Mouse (Mus musculus) neural tube, embryonic 14.5 days (tissue): Measurements from ENCODE around the gene Hnf4a. TPM values are rescaled to one million over a fixed set of nuclear protein-coding genes. Genes with fewer than 3 reads are reported as not detected.

Source experiments
- ATAC-seq: fragments of 200-750 bp; cut with Nextera tagmentation; 2 replicates; pipeline ENCODE4 v1.8.0; 2017; ENCODE audit warnings: low read depth, mild to moderate bottlenecking, moderate TSS enrichment, moderate library complexity
- H3K27ac ChIP-seq: fragments of 300-500 bp; sonication (generic); 2 replicates; pipeline ENCODE4 v1.5.1; 2014; ENCODE audit warnings: low read depth, mild to moderate bottlenecking, control low read depth, low read length, moderate library complexity, mixed read lengths
- H3K27me3 ChIP-seq: fragments of 300-500 bp; sonication (generic); 2 replicates; pipeline ENCODE4 v1.6.1; 2014; ENCODE audit warnings: low read length; ENCODE audit not compliant: control insufficient read depth, insufficient read depth
- H3K36me3 ChIP-seq: fragments of 300-500 bp; sonication (generic); 2 replicates; pipeline ENCODE4 v1.6.1; 2014; ENCODE audit warnings: low read length, mixed read lengths; ENCODE audit not compliant: control insufficient read depth, insufficient read depth
- H3K4me1 ChIP-seq: fragments of 300-500 bp; sonication (generic); 2 replicates; pipeline ENCODE4 v1.6.1; 2014; ENCODE audit warnings: low read length; ENCODE audit not compliant: control insufficient read depth, insufficient read depth
- H3K4me2 ChIP-seq: fragments of 300-500 bp; sonication (generic); 2 replicates; pipeline ENCODE4 v1.6.1; 2014; ENCODE audit warnings: mild to moderate bottlenecking, low read depth, low read length, control low read depth
- H3K4me3 ChIP-seq: fragments of 300-500 bp; sonication (generic); 2 replicates; pipeline ENCODE4 v1.5.1; 2014; ENCODE audit warnings: low read depth, low read length, control low read depth, mixed read lengths
- H3K9ac ChIP-seq: fragments of 300-500 bp; sonication (generic); replicated peaks from 2 replicates; pipeline ENCODE4 v1.6.1; 2014; ENCODE audit warnings: low read depth, mild to moderate bottlenecking, control low read depth, low read length, mixed read lengths
- H3K9me3 ChIP-seq: fragments of 300-500 bp; sonication (generic); 2 replicates; pipeline ENCODE4 v1.6.1; 2016; ENCODE audit warnings: low read length; ENCODE audit not compliant: control insufficient read depth
- WGBS: fragments of 180-500 bp; shearing (Covaris S2); extraction: QIAGEN DNeasy Blood & Tissue Kit; methylation state at CpG from one replicate; pipeline ENCODE4 v1.1.7; 2014; 5-methylcytosine and 5-hydroxymethylcytosine counted together
- polyA plus RNA-seq: library from polyadenylated mRNA; unstranded; fragments of >200 nt; fragmentation: Nextera tagmentation; extraction: Ambion mirVana; gene quantifications from 2 replicates; pipeline ENCODE4 v1.2.1, GENCODE M21; 2014

Hnf4a gene
- polyA plus RNA-seq, 1 experiment from 2014 or later = not detected

DNA sequence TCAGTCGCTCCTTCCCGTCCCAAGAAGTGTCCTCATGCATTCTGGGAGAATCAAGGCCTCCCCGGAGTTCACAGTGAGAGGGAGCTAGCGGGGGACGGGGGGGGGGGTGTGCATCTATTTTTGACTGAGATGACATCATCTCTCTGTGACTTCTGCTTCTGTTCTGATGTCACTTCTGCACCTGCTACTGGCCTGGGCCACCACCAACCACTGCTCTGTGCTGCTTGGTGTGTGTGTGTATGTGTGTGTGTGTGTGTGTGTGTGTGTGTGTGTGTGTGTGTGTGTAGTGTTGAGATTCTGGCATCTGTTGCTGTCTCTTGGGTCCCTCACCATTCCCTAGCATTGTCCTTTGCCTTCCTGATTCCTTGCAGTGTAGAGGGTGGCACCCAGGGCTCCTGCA lies 80.9 kb downstream of the Hnf4a start:
- Histone ChIP-seq H3K27me3 (no peaks in the 10 kb centered on the region), H3K9me3 (no peaks in the 10 kb centered on the region), H3K4me1 (no peaks in the 10 kb centered on the region), H3K4me3 (no peak overlapping the region), H3K4me2 (no peak overlapping the region), H3K9ac (no peak overlapping the region), H3K36me3 (no peaks in the 10 kb centered on the region), H3K27ac (no peak overlapping the region)
- 80% methylated on average over 5 of the region's 5 CpGs for WGBS
- no peak for ATAC-seq

DNA sequence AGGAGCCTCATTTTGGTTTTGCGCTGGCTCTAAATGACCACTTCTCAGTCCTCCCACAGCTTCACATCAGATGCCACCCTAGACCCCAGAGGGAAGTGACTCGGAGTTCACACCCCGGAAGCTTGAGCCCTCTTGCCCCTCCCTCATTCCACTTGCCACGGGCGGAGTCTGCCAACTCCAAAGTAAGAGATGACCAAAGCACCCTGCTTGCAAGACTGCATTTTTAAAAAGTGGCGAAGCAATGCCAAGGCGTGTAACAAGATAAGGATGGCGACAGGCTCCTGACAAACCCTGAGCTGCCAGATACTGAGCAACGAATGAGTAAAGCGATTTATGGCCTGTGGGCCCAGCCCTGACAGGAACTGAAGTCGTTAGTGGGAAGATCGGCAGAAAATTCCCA lies 83.6 kb downstream of the Hnf4a start:
- Histone ChIP-seq H3K9me3 (no peaks in the 10 kb centered on the region), H3K27me3 (no peaks in the 10 kb centered on the region), H3K4me2 (no peak overlapping the region), H3K4me3 (no peak overlapping the region), H3K27ac (no peak overlapping the region), H3K9ac (no peak overlapping the region), H3K36me3 (no peaks in the 10 kb centered on the region), H3K4me1 (no peaks in the 10 kb centered on the region)
- 68% methylated on average over 12 of the region's 12 CpGs for WGBS
- ATAC-seq = no peak

DNA sequence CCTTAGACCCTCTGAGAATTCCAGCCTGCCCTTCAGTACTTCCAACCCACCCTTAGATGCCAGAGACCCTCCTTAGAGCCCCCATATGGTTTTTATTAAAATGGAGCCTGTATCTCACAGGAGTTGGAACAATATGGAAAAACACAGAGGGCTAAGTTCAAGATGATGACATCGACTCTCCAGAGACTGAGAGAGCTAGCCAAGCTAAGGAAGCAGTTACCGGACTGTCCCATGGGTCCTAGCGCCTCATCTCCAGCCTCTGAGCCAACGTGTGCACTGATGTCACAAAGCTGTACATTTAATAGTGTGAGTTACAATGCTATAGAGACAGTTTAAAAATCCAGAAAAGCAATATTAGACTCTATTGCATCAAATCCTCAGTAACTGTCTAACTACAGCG lies 84.4 kb downstream of the Hnf4a start:
- H3K9ac ChIP-seq = no peak overlapping the region
- H3K27me3 ChIP-seq = no peaks in the 10 kb centered on the region
- no peak overlapping the region for H3K27ac ChIP-seq
- H3K4me2 ChIP-seq = no peak overlapping the region
- no peak overlapping the region for H3K4me3 ChIP-seq
- 77% methylated on average over 5 of the region's 5 CpGs for WGBS
- H3K9me3 ChIP-seq = no peaks in the 10 kb centered on the region
- no peaks in the 10 kb centered on the region for H3K4me1 ChIP-seq
- H3K36me3 ChIP-seq = no peaks in the 10 kb centered on the region
- no peak for ATAC-seq

DNA sequence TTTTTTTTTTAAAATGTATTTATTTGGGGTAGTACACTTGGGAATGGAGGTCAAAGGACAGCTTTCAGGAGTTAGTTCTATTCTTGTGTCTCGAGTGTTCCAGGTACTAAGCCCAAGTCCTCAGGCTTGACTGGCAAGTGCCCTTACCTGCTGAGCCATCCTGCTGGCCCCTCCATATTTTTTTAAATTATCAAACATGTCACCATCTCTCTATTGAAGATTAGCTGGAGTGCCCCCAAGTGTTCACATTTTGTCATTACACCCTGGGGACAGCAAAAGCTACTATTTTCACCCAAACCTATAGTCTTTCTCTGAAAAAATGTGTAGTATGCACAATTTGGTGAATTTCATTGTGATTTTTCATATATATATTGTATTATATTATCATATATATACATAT lies 85.5 kb downstream of the Hnf4a start:
- Histone ChIP-seq H3K9me3 (no peaks in the 10 kb centered on the region), H3K4me2 (no peak overlapping the region), H3K27me3 (no peaks in the 10 kb centered on the region), H3K9ac (no peak overlapping the region), H3K4me1 (no peaks in the 10 kb centered on the region), H3K4me3 (no peak overlapping the region), H3K27ac (no peak overlapping the region), H3K36me3 (no peaks in the 10 kb centered on the region)
- ATAC-seq = no peak
- WGBS = 79% methylated on average over 1 of the region's 1 CpGs

DNA sequence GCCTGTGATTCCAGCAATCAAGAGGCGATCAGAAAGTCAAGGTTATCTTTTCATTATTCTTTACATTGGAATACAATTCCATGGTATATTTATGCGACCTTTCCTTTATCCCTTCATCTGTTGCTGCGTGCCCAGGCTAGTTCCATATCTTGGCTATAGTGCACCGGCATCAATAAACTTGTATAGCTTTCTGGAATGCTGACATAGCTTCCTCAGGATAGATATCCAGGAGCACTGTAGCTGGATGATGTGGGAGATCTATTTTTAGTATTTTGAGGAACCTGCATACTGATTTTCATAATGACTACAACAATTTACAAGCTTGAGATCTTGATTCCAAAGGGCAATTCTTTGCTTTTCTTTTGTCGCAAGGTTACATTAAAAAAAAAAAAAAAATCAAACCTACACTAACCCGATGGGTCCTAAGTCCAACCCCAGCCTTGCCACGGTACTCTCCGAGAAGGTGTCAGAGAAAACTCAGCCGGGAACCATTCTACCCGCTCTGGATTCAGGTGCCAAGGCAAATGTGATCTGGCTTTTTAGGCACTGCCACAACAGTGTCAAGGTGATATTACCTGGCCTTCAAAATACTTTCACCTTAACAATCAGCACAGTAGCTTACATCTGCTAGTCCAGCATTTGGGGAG lies 87.2 kb downstream of the Hnf4a start:
- Histone ChIP-seq H3K36me3 (no peaks in the 10 kb centered on the region), H3K27me3 (no peaks in the 10 kb centered on the region), H3K9me3 (no peaks in the 10 kb centered on the region), H3K27ac (no peak overlapping the region), H3K4me1 (no peaks in the 10 kb centered on the region), H3K4me3 (no peak overlapping the region), H3K4me2 (no peak overlapping the region), H3K9ac (no peak overlapping the region)
- ATAC-seq = no peak
- WGBS = 91% methylated on average over 10 of the region's 10 CpGs

DNA sequence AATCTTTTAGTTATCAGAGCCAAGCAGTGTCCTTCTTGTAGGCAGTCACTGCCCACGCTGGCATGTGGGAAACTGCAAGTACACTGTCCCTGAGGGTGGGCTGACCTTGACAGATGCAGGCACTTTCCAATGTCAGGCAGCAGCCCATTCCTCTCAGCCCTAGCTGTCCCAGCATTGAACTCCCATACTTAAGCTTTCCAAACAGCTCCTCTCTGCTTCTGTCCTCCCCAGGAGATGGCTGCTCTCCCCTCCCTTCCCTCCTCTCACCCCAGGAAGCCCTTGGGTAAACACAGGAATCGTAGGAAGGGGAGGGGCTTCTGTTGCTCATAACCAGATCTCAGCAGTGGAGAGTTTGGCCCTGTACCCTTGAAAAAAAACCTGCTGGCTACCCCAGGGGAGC lies 88.5 kb downstream of the Hnf4a start:
- Histone ChIP-seq H3K9me3 (no peaks in the 10 kb centered on the region), H3K9ac (no peak overlapping the region), H3K36me3 (no peaks in the 10 kb centered on the region), H3K4me3 (no peak overlapping the region), H3K27me3 (no peaks in the 10 kb centered on the region), H3K4me2 (no peak overlapping the region), H3K27ac (no peak overlapping the region), H3K4me1 (no peaks in the 10 kb centered on the region)
- 13% methylated on average over 2 of the region's 2 CpGs for WGBS
- ATAC-seq = no peak

- no peak overlapping the region for H3K27ac ChIP-seq
- no peak overlapping the region for H3K4me3 ChIP-seq
- no peaks in the 10 kb centered on the region for H3K9me3 ChIP-seq
- H3K4me1 ChIP-seq = no peaks in the 10 kb centered on the region
- no peak overlapping the region for H3K9ac ChIP-seq
- ATAC-seq = no peak
- WGBS = 74% methylated on average over 13 of the region's 13 CpGs
- H3K4me2 ChIP-seq = no peak overlapping the region
- no peaks in the 10 kb centered on the region for H3K36me3 ChIP-seq
- no peaks in the 10 kb centered on the region for H3K27me3 ChIP-seq
Observed at GRCm38 (mm10) chr2:163596057-163596872, 89.7 kb downstream of the Hnf4a start.

DNA sequence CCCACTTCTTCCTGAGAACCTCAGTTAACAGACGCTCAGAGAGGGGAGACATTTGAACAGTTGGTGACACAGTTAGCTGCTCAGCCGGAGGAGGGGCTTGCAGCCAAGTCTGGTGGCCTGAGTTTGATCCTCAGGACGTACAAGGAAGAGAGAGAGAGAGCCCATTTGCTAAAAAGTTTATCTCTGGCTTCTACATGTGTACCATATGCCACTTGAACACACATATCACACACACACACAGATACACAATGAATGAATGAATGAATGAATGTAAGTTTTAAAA lies 90.2 kb downstream of the Hnf4a start:
- Histone ChIP-seq H3K36me3 (no peaks in the 10 kb centered on the region), H3K9ac (no peak overlapping the region), H3K27ac (no peak overlapping the region), H3K27me3 (no peaks in the 10 kb centered on the region), H3K4me2 (no peak overlapping the region), H3K9me3 (no peaks in the 10 kb centered on the region), H3K4me3 (no peak overlapping the region), H3K4me1 (no peaks in the 10 kb centered on the region)
- 65% methylated on average over 3 of the region's 3 CpGs for WGBS
- ATAC-seq = no peak

DNA sequence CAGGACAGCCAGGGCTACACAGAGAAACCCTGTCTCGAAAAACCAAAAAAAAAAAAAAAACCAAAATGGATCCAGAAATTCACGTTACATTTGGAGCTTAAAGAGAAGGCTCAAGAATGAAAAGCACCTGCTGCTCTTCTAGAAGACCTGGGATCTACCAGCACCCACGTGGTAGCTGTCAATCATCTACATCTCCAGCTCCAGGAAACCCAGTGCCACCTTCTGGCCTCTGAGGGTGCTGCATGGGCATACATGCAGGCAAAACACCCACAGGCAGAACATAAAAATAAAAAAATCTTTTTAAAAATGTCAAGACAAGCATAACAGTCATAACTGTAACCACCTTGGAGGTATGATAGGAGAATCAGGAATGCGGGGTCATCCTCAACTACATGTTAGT lies 91.1 kb downstream of the Hnf4a start:
- H3K4me3 ChIP-seq = no peak overlapping the region
- H3K4me1 ChIP-seq = peaks cover under 1% of the 10 kb centered on the region; the same call in 1 of the 2 replicates
- H3K27ac ChIP-seq = no peak overlapping the region
- no peaks in the 10 kb centered on the region for H3K9me3 ChIP-seq
- ATAC-seq = no peak
- 66% methylated on average over 4 of the region's 4 CpGs for WGBS
- no peaks in the 10 kb centered on the region for H3K36me3 ChIP-seq
- H3K27me3 ChIP-seq = no peaks in the 10 kb centered on the region
- H3K4me2 ChIP-seq = no peak overlapping the region
- H3K9ac ChIP-seq = no peak overlapping the region
